Mouse (Mus musculus) CH12.LX (cell line): ENCODE results near the gene Mfge8. TPM values are rescaled to one million over a fixed set of nuclear protein-coding genes. Genes with fewer than 3 reads are reported as not detected.

Experiments
- DNase-seq: peaks from one replicate; pipeline ENCODE4 v3.0.0-alpha.2; 2013; ENCODE audit errors: extremely low read depth
- H3K27ac ChIP-seq: 2 replicates; pipeline ENCODE4 v1.5.1; 2012; ENCODE audit warnings: low read depth, mild to moderate bottlenecking, control low read depth, moderate library complexity; ENCODE audit not compliant: insufficient read depth
- H3K27me3 ChIP-seq: replicated peaks from 2 replicates; pipeline ENCODE3; 2012; ENCODE audit warnings: inconsistent platforms
- H3K36me3 ChIP-seq, 2 experiments: replicated peaks in 1 of 2; 2 replicates each; pipeline versions ENCODE3 to v1.6.1; 2012; ENCODE audit warnings: inconsistent platforms in 1 of 2, low read length in 1 of 2, mild to moderate bottlenecking in 1 of 2, mixed read lengths in 1 of 2, moderate library complexity in 1 of 2; ENCODE audit not compliant: control insufficient read depth in 1 of 2, insufficient read depth in 1 of 2
- H3K4me1 ChIP-seq, 2 experiments: 2 replicates each; pipeline ENCODE4 v1.6.1; 2012; ENCODE audit warnings: inconsistent platforms in 1 of 2, moderate library complexity in 1 of 2; ENCODE audit not compliant: insufficient read depth in 2 of 2, control insufficient read depth in 1 of 2
- H3K4me2 ChIP-seq: 2 replicates; pipeline ENCODE4 v1.6.1; 2012; ENCODE audit warnings: low read depth, mild to moderate bottlenecking, control low read depth; ENCODE audit not compliant: poor library complexity, insufficient read depth, severe bottlenecking
- H3K4me3 ChIP-seq, 3 experiments: fragments of 150-350 bp in 1 of 3; sonication (generic) in 1 of 3; replicated peaks in 1 of 3; 2 replicates each; pipeline versions ENCODE3 to v1.5.1; 2011 to 2012; ENCODE audit warnings: low read depth in 2 of 3, low read length in 2 of 3, mild to moderate bottlenecking in 2 of 3, moderate library complexity in 2 of 3, control low read depth in 1 of 3, improper control_type of control experiment in 1 of 3, inconsistent platforms in 1 of 3, mixed read lengths in 1 of 3; ENCODE audit not compliant: poor library complexity in 1 of 3
- H3K79me2 ChIP-seq: replicated peaks from 2 replicates; pipeline ENCODE4 v1.6.1; 2012; ENCODE audit warnings: mild to moderate bottlenecking, moderate library complexity; ENCODE audit not compliant: control insufficient read depth, poor library complexity, insufficient read depth, severe bottlenecking; ENCODE audit errors: extremely low read depth
- H3K9ac ChIP-seq: 2 replicates; pipeline ENCODE4 v1.6.1; 2012; ENCODE audit warnings: low read depth, mild to moderate bottlenecking, control low read depth, moderate library complexity; ENCODE audit not compliant: insufficient read depth
- H3K9me3 ChIP-seq: replicated peaks from 2 replicates; pipeline ENCODE3; 2012; ENCODE audit warnings: low read length, inconsistent platforms, mixed read lengths
- CHD1 ChIP-seq: IDR thresholded peaks from 2 replicates; pipeline ENCODE4 v1.6.1; 2012; ENCODE audit warnings: low read depth, low read length, improper control_type of control experiment, inconsistent platforms
- CTCF ChIP-seq, 2 experiments: IDR thresholded peaks in 1 of 2; conservative IDR thresholded peaks in 1 of 2; 2 replicates each; pipeline ENCODE4 v1.5.1; 2011 to 2012; ENCODE audit warnings: low read depth in 2 of 2, low read length in 2 of 2, improper control_type of control experiment in 1 of 2, inconsistent platforms in 1 of 2, mild to moderate bottlenecking in 1 of 2, moderate library complexity in 1 of 2
- E2F4 ChIP-seq: IDR thresholded peaks from 2 replicates; pipeline ENCODE4 v1.6.1; 2011; ENCODE audit warnings: low read depth, low read length, improper control_type of control experiment; ENCODE audit not compliant: insufficient replicate concordance
- ELF1 ChIP-seq: IDR thresholded peaks from 2 replicates; pipeline ENCODE4 v1.6.1; 2014; ENCODE audit warnings: low read depth, mild to moderate bottlenecking, inconsistent platforms, low read length, improper control_type of control experiment
- EP300 ChIP-seq: IDR thresholded peaks from 2 replicates; pipeline ENCODE4 v1.6.1; 2011; ENCODE audit warnings: low read length, improper control_type of control experiment
- IRF4 ChIP-seq: IDR thresholded peaks from 2 replicates; pipeline ENCODE4 v1.6.1; 2014; ENCODE audit warnings: low read depth, mild to moderate bottlenecking, inconsistent platforms, low read length, improper control_type of control experiment
- JUND ChIP-seq: conservative IDR thresholded peaks from 2 replicates; pipeline ENCODE4 v1.6.1; 2011; ENCODE audit warnings: low read depth, low read length, improper control_type of control experiment
- KAT2A ChIP-seq: IDR thresholded peaks from 2 replicates; pipeline ENCODE4 v1.6.1; 2012; ENCODE audit warnings: low read length, improper control_type of control experiment, inconsistent platforms; ENCODE audit not compliant: insufficient replicate concordance
- MAFK ChIP-seq: IDR thresholded peaks from 2 replicates; pipeline ENCODE4 v1.6.1; 2011; ENCODE audit warnings: low read length, improper control_type of control experiment; ENCODE audit not compliant: insufficient replicate concordance
- MYC ChIP-seq: IDR thresholded peaks from 2 replicates; pipeline ENCODE4 v1.6.1; 2011; ENCODE audit warnings: low read depth, mild to moderate bottlenecking, improper control_type of control experiment, low read length
- PAX5 ChIP-seq: IDR thresholded peaks from 2 replicates; pipeline ENCODE4 v1.6.1; 2012; ENCODE audit warnings: low read length, inconsistent platforms, mixed read lengths
- POLR2AphosphoS2 ChIP-seq: IDR thresholded peaks from 2 replicates; pipeline ENCODE4 v1.6.1; 2011; ENCODE audit warnings: low read depth, low read length, improper control_type of control experiment
- RAD21 ChIP-seq: IDR thresholded peaks from 2 replicates; pipeline ENCODE4 v1.6.1; 2011; ENCODE audit warnings: low read depth, mild to moderate bottlenecking, low read length, improper control_type of control experiment, moderate library complexity
- RCOR1 ChIP-seq: conservative IDR thresholded peaks from 2 replicates; pipeline ENCODE4 v1.6.1; 2012; ENCODE audit warnings: low read depth, mild to moderate bottlenecking, inconsistent platforms, low read length, improper control_type of control experiment
- SIN3A ChIP-seq: IDR thresholded peaks from 2 replicates; pipeline ENCODE4 v1.6.1; 2012; ENCODE audit warnings: low read length, improper control_type of control experiment, inconsistent platforms
- SMC3 ChIP-seq: IDR thresholded peaks from 2 replicates; pipeline ENCODE4 v1.6.1; 2011; ENCODE audit warnings: low read depth, low read length, improper control_type of control experiment
- TCF12 ChIP-seq: IDR thresholded peaks from 2 replicates; pipeline ENCODE4 v1.6.1; 2014; ENCODE audit warnings: low read depth, mild to moderate bottlenecking, inconsistent platforms, low read length, improper control_type of control experiment
- UBTF ChIP-seq: IDR thresholded peaks from 2 replicates; pipeline ENCODE4 v1.6.1; 2012; ENCODE audit warnings: low read depth, mild to moderate bottlenecking, inconsistent platforms, low read length, improper control_type of control experiment, moderate library complexity
- USF1 ChIP-seq: IDR thresholded peaks from 2 replicates; pipeline ENCODE4 v1.6.1; 2014; ENCODE audit warnings: low read depth, mild to moderate bottlenecking, inconsistent platforms, low read length, improper control_type of control experiment
- ZKSCAN1 ChIP-seq: IDR thresholded peaks from 2 replicates; pipeline ENCODE4 v1.6.1; 2012; ENCODE audit warnings: low read depth, inconsistent platforms, low read length, improper control_type of control experiment, borderline replicate concordance
- ZMIZ1 ChIP-seq: IDR thresholded peaks from 2 replicates; pipeline ENCODE4 v1.6.1; 2012; ENCODE audit warnings: low read depth, mild to moderate bottlenecking, inconsistent platforms, low read length, improper control_type of control experiment
- dilution Hi-C: fragments of 300-500 bp; cut with MboI; formaldehyde crosslinking; loops from 2 replicates; pipeline ENCODE4 v1.14.3; 2020; ENCODE audit warnings: low sequenced_read_pairs; ENCODE audit not compliant: extremely low pct_unique_long_range_greater_than_20kb, extremely low pct_ligation_motif_present
- in situ Hi-C: fragments of 300-500 bp; cut with MboI; formaldehyde crosslinking; loops from 3 replicates; pipeline ENCODE4 v1.14.3; 2019; ENCODE audit warnings: low sequenced_read_pairs, low pct_ligation_motif_present, low pct_unique_long_range_greater_than_20kb, mixed read lengths
- polyA plus RNA-seq: library from polyadenylated mRNA; unstranded; fragments of >175 nt; gene quantifications from 2 replicates; pipeline ENCODE4 v1.2.1, GENCODE M21; 2012; ENCODE audit warnings: low read depth; ENCODE audit not compliant: insufficient read length
- total RNA-seq, 2 experiments: library from RNA; depleted of rRNA; stranded (reverse); fragments of 300-350 nt in 1 of 2; fragments of >200 nt in 1 of 2; gene quantifications; 2 replicates each; pipeline ENCODE4 v1.2.3; 2012 to 2014

Gene Mfge8
- total and polyA plus RNA-seq, 3 experiments = 13.0 to 24.5 (median 13.2) TPM

- Histone ChIP-seq H3K79me2 (no peaks in the 10 kb centered on the region), H3K4me2 (no peak overlapping the region), H3K4me3 (no peak overlapping the region), H3K27me3 (no peaks in the 10 kb centered on the region), H3K27ac (no peak overlapping the region), H3K4me1 (no peaks in the 10 kb centered on the region), H3K36me3 (peaks cover 4 to 26% of the 10 kb centered on the region in 2 experiments), H3K9ac (no peak overlapping the region), H3K9me3 (no peaks in the 10 kb centered on the region)
- dilution Hi-C loops (no loop called here), in situ Hi-C loops (no loop called here)
- no peak for DNase-seq
- peak in 1 of 2 experiments; percentile 20; a peak in 2 of 4 replicates for TF ChIP-seq CTCF (conservative IDR thresholded peaks at IDR 0.05 in 1 of 2, IDR thresholded peaks at IDR 0.05 in 1 of 2; ENCODE audit: low read depth in 2 of 2, low read length in 2 of 2)
- no peak for TF ChIP-seq PAX5
- TF ChIP-seq RAD21 = peak; percentile 7
- TF ChIP-seq TCF12 = no peak
These were observed 15.5 kb downstream of the Mfge8 start for GRCm38 (mm10) chr7:79133391-79133790.

DNA sequence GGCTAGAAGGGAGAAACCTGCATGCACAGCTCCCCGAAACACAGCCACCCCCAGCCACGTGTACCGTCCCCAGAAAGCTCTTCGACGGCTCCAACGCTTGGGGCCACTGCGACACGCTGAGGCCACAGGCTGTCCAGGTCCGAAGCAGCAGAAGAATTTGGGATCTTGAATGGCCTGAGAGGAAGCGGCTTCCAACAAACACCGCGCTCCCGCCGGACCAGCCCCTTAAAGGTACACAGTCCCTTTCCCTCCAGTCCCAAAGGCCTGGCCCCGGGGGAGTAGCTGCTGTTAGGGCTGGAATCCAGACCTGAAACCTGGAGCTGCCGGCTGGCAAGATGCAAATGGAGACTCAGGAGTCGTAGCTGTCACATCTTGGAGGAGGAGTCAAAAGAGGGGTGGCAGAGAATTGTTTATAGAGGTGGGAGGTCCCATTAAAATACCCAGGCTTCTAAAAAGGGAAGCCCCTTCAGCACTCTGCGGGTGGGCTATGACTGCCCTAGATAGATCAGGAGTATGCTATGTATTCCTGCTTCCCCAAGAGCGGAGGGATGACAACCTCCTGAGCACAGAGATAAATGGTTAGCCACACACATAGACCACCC lies 17.9 kb downstream of the Mfge8 start, which contains the start of gene Hapln3:
Hapln3 (minus strand) TSS at position 176 of the 602 bp plus-strand sequence.
- dilution Hi-C loops (no loop called here), in situ Hi-C loops (no loop called here)
- H3K27me3 ChIP-seq = peaks cover 6% of the 10 kb centered on the region
- H3K79me2 ChIP-seq = no peaks in the 10 kb centered on the region
- no peaks in the 10 kb centered on the region for H3K9me3 ChIP-seq
- no peak within 1 kb of the TSS for H3K9ac ChIP-seq
- H3K4me3 ChIP-seq = no peak within 1 kb of the TSS
- H3K27ac ChIP-seq = no peak within 1 kb of the TSS
- no peak for TF ChIP-seq TCF12
- no peak for TF ChIP-seq SIN3A
- no peak for TF ChIP-seq USF1
- TF ChIP-seq UBTF = no peak
- TF ChIP-seq CTCF (conservative IDR thresholded peaks at IDR 0.05 in 1 of 2, IDR thresholded peaks at IDR 0.05 in 1 of 2; ENCODE audit: low read depth in 2 of 2, low read length in 2 of 2) = no peak
- no peak for TF ChIP-seq E2F4
- no peak for TF ChIP-seq CHD1
- TF ChIP-seq JUND = no peak
- no peak for TF ChIP-seq SMC3
- TF ChIP-seq ELF1 = no peak
- TF ChIP-seq MAFK = no peak
- no peak for TF ChIP-seq POLR2AphosphoS2
- no peak for TF ChIP-seq MYC
- TF ChIP-seq ZKSCAN1 = no peak
- TF ChIP-seq KAT2A = no peak
- no peak for TF ChIP-seq PAX5
- no peak for TF ChIP-seq EP300
- no peak for TF ChIP-seq IRF4
- TF ChIP-seq ZMIZ1 = no peak
- TF ChIP-seq RCOR1 = no peak
- DNase-seq = no peak
- H3K4me2 ChIP-seq = no peak within 1 kb of the TSS
- peaks cover 0 to 17% of the 10 kb centered on the region in 2 experiments for H3K36me3 ChIP-seq
- no peaks in the 10 kb centered on the region for H3K4me1 ChIP-seq
